22 mouse cellular contexts compared by ENCODE assay signal in the genomic region with DNA sequence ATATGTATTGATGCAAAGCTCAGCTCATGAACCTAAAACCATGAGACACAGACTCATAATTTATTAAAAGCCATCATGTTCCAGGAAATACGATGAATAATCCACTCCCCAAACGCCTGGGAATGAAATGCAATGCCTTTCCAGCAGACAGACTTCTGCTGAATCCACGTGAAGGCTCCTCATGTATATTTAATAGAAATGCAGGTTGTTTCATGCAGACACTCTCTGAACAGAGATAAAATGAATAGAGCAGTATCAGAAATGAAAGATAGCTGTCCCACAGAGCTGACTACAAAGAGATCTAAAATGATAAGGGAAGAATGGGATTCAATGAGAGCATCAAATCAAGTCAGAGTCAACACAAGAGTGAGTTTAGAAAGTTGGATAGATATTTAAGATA.
"Had no signal": no experiment of that assay in that cellular context is flagged by ENCODE, and none has a peak within 500 bp of the region (broad histone marks: within the 10 kb centered on the region; RNA-seq: fewer than 3 reads in every experiment).

No protein-coding gene starts in this region.

- H3K36me3 ChIP-seq: liver, embryonic 13.5 days; liver, embryonic 15.5 days; lung, embryonic 15.5 days; neural tube, embryonic 13.5 days; neural tube, embryonic 15.5 days; stomach, embryonic 15.5 days had no signal

- H3K9ac ChIP-seq: liver, embryonic 13.5 days; liver, embryonic 15.5 days; liver, postnatal 0 days; lung, embryonic 15.5 days; neural tube, embryonic 13.5 days; neural tube, embryonic 15.5 days; stomach, embryonic 15.5 days had no signal

- DNase-seq: liver, embryonic 13.5 days; liver, postnatal 0 days; lung, adult 2 months; lung, postnatal 14 days; lung, postnatal 36 days; right cerebral cortex, adult 18-20 months; right cerebral cortex, postnatal 25 days; right cerebral cortex, postnatal 4 days; thymus, adult 2 months; thymus, postnatal 25 days; thymus, postnatal 4 days had no signal

- ATAC-seq: liver, postnatal 0 days; lung, postnatal 0 days had no signal

- H3K4me2 ChIP-seq: liver, embryonic 11.5 days; liver, embryonic 13.5 days; liver, embryonic 15.5 days; lung, embryonic 15.5 days; neural tube, embryonic 13.5 days; neural tube, embryonic 15.5 days; stomach, embryonic 15.5 days had no signal

- H3K4me3 ChIP-seq: liver, embryonic 13.5 days; liver, embryonic 15.5 days; lung, embryonic 15.5 days; megakaryocyte, embryonic 14.5 days; myocyte; neural tube, embryonic 13.5 days; neural tube, embryonic 15.5 days; stomach, embryonic 15.5 days had no signal

- H3K9me3 ChIP-seq: liver, embryonic 13.5 days; liver, embryonic 15.5 days; lung, embryonic 15.5 days; megakaryocyte, embryonic 14.5 days; neural tube, embryonic 13.5 days; neural tube, embryonic 15.5 days; stomach, embryonic 15.5 days had no signal

- H3K4me1 ChIP-seq: liver, embryonic 13.5 days; liver, embryonic 15.5 days; lung, embryonic 15.5 days; megakaryocyte, embryonic 14.5 days; neural tube, embryonic 13.5 days; neural tube, embryonic 15.5 days; stomach, embryonic 15.5 days had no signal

- H3K27me3 ChIP-seq: liver, embryonic 13.5 days; liver, embryonic 15.5 days; lung, embryonic 15.5 days; megakaryocyte, embryonic 14.5 days; neural tube, embryonic 13.5 days; neural tube, embryonic 15.5 days; stomach, embryonic 15.5 days had no signal

- H3K27ac ChIP-seq: liver, embryonic 13.5 days; liver, embryonic 15.5 days; lung, embryonic 15.5 days; macrophage; neural tube, embryonic 13.5 days; neural tube, embryonic 15.5 days; stomach, embryonic 15.5 days; stomach, postnatal 0 days had no signal
